Mouse (Mus musculus) E14TG2a.4 (cell line): ENCODE data around the gene Zfp800.

ENCODE experiments used
- CTCF ChIP-seq: conservative IDR thresholded peaks from 2 replicates; pipeline ENCODE4 v1.5.1; 2014; ENCODE audit warnings: low read length
- NANOG ChIP-seq: IDR thresholded peaks from 2 replicates; pipeline ENCODE4 v1.6.1; 2014; ENCODE audit warnings: borderline replicate concordance, low read length, mixed read lengths

- no peak for TF ChIP-seq CTCF
- no peak for TF ChIP-seq NANOG
Observed at GRCm38 (mm10) chr6:28345181-28345580, 52.6 kb downstream of the Zfp800 start.
